Mouse (Mus musculus): ENCODE data around the gene Lrrc75a. TPM values are rescaled to one million over a fixed set of nuclear protein-coding genes. Genes with fewer than 3 reads are reported as not detected.
A peak's percentile ranks its signal among the peaks of the same experiment; 100 is the strongest.

Gene Lrrc75a
- total and polyA plus RNA-seq, 2 experiments from 2014 or later: 6.4 to 29.7 TPM

- TF ChIP-seq CTCF (IDR thresholded peaks at IDR 0.05; ENCODE audit: low read depth): no peak
- no peaks in the 10 kb centered on the region for H3K27me3 ChIP-seq (ENCODE audit: insufficient read depth, low read length)
- H3K4me3 ChIP-seq (ENCODE audit: low read length): no peak overlapping the region
- no peak overlapping the region for H3K9ac ChIP-seq (replicated peaks; ENCODE audit: low read length)
- no peak overlapping the region for H3K4me2 ChIP-seq (ENCODE audit: low read depth, low read length)
- ATAC-seq (no peak), DNase-seq (ENCODE audit: low spot score) (no peak)
- no peaks in the 10 kb centered on the region for H3K9me3 ChIP-seq (ENCODE audit: low read length)
- 0 out of 2 replicates have a peak, but pooled peaks cover 7% of the 10 kb centered on the region for H3K4me1 ChIP-seq (ENCODE audit: insufficient read depth, low read length)
- H3K36me3 ChIP-seq (ENCODE audit: insufficient read depth, low read length): no peaks in the 10 kb centered on the region
- WGBS: 56% methylated on average over 11 of the region's 11 CpGs
- H3K27ac ChIP-seq: peak overlapping the region; percentile 36; the same call in 1 of the 2 replicates
These were observed 12.1 kb downstream of the Lrrc75a start for GRCm38 (mm10) chr11:62636105-62636839.

GRCm38 (mm10) chr11:62635406-62635805, 12.9 kb downstream of the Lrrc75a start:
- ATAC-seq (no peak), DNase-seq (ENCODE audit: low spot score) (no peak)
- Histone ChIP-seq H3K4me2 (ENCODE audit: low read depth, low read length) (no peak overlapping the region), H3K9me3 (ENCODE audit: low read length) (no peaks in the 10 kb centered on the region), H3K27ac (no peak overlapping the region), H3K36me3 (ENCODE audit: insufficient read depth, low read length) (no peaks in the 10 kb centered on the region), H3K27me3 (ENCODE audit: insufficient read depth, low read length) (no peaks in the 10 kb centered on the region), H3K9ac (replicated peaks; ENCODE audit: low read length) (no peak overlapping the region), H3K4me3 (ENCODE audit: low read length) (no peak overlapping the region), H3K4me1 (ENCODE audit: insufficient read depth, low read length) (peaks cover 12% of the 10 kb centered on the region)
- TF ChIP-seq CTCF (IDR thresholded peaks at IDR 0.05; ENCODE audit: low read depth): no peak
- WGBS: 76% methylated on average over 3 of the region's 3 CpGs

- H3K9ac ChIP-seq (replicated peaks; ENCODE audit: low read length): no peak overlapping the region
- no peak overlapping the region for H3K4me3 ChIP-seq (ENCODE audit: low read length)
- 35% methylated on average over 4 of the region's 4 CpGs for WGBS
- no peaks in the 10 kb centered on the region for H3K36me3 ChIP-seq (ENCODE audit: insufficient read depth, low read length)
- no peaks in the 10 kb centered on the region for H3K9me3 ChIP-seq (ENCODE audit: low read length)
- no peak for DNase-seq (ENCODE audit: low spot score)
- no peaks in the 10 kb centered on the region for H3K27me3 ChIP-seq (ENCODE audit: insufficient read depth, low read length)
- peaks cover 20% of the 10 kb centered on the region for H3K4me1 ChIP-seq (ENCODE audit: insufficient read depth, low read length)
- ATAC-seq: no peak
- H3K4me2 ChIP-seq (ENCODE audit: low read depth, low read length): no peak overlapping the region
- no peak for TF ChIP-seq CTCF (IDR thresholded peaks at IDR 0.05; ENCODE audit: low read depth)
- no peak overlapping the region for H3K27ac ChIP-seq
These were observed 17.2 kb downstream of the Lrrc75a start for GRCm38 (mm10) chr11:62631138-62631537.

GRCm38 (mm10) chr11:62630225-62630821, 18.0 kb downstream of the Lrrc75a start:
- TF ChIP-seq CTCF (IDR thresholded peaks at IDR 0.05; ENCODE audit: low read depth): no peak
- DNase-seq (ENCODE audit: low spot score) (no peak), ATAC-seq (peak; percentile 62)
- no peaks in the 10 kb centered on the region for H3K36me3 ChIP-seq (ENCODE audit: insufficient read depth, low read length)
- H3K9ac ChIP-seq (replicated peaks; ENCODE audit: low read length): no peak overlapping the region; the same call in 1 of the 2 replicates
- H3K4me1 ChIP-seq (ENCODE audit: insufficient read depth, low read length): peaks cover 18% of the 10 kb centered on the region
- peak overlapping the region; percentile 64 for H3K27ac ChIP-seq
- H3K4me2 ChIP-seq (ENCODE audit: low read depth, low read length): peak overlapping the region; percentile 49
- H3K4me3 ChIP-seq (ENCODE audit: low read length): no peak overlapping the region
- H3K9me3 ChIP-seq (ENCODE audit: low read length): no peaks in the 10 kb centered on the region
- WGBS: under 1% methylated on average over 11 of the region's 11 CpGs
- H3K27me3 ChIP-seq (ENCODE audit: insufficient read depth, low read length): no peaks in the 10 kb centered on the region

GRCm38 (mm10) chr11:62629352-62630224, 18.7 kb downstream of the Lrrc75a start:
- no peak overlapping the region for H3K9ac ChIP-seq (replicated peaks; ENCODE audit: low read length)
- H3K27me3 ChIP-seq (ENCODE audit: insufficient read depth, low read length): no peaks in the 10 kb centered on the region
- DNase-seq (ENCODE audit: low spot score) (no peak), ATAC-seq (peak; percentile 19; the same call in 1 of the 2 replicates)
- no peak overlapping the region for H3K4me3 ChIP-seq (ENCODE audit: low read length)
- H3K4me1 ChIP-seq (ENCODE audit: insufficient read depth, low read length): peaks cover 18% of the 10 kb centered on the region
- 6% methylated on average over 9 of the region's 9 CpGs for WGBS
- H3K27ac ChIP-seq: peak overlapping the region; percentile 64
- H3K4me2 ChIP-seq (ENCODE audit: low read depth, low read length): peak overlapping the region; percentile 49
- no peaks in the 10 kb centered on the region for H3K36me3 ChIP-seq (ENCODE audit: insufficient read depth, low read length)
- TF ChIP-seq CTCF (IDR thresholded peaks at IDR 0.05; ENCODE audit: low read depth): no peak
- H3K9me3 ChIP-seq (ENCODE audit: low read length): no peaks in the 10 kb centered on the region
